Mouse (Mus musculus): ENCODE measurements around the gene D10Wsu102e.

- TF ChIP-seq GATA1 (IDR thresholded peaks at IDR 0.05; ENCODE audit: borderline replicate concordance, low read length) = no peak
- no peak for TF ChIP-seq FLI1 (IDR thresholded peaks at IDR 0.05; ENCODE audit: low read length)
Observed at GRCm38 (mm10) chr10:83457531-83457930, 97.5 kb downstream of the D10Wsu102e start.
